Mouse (Mus musculus) regulatory T cell (primary cell): ENCODE measurements around the gene Gorab.

Experiments
- in situ Hi-C: fragments of 300-600 bp; cut with MboI, MseI; formaldehyde crosslinking; loops from one replicate; pipeline ENCODE4 v1.15.1; 2025; ENCODE audit warnings: high pct_unique_total_duplicates

The Gorab gene

GRCm38 (mm10) chr1:163403498-163404126 lies at the start of gene Gorab:
Gene Gorab, minus strand, starts transcription at chr1:163403669.
- in situ Hi-C loops: no loop called here

- in situ Hi-C loops: no loop called here
Observed at GRCm38 (mm10) chr1:163443832-163444231, 40.4 kb upstream of the Gorab start.

- in situ Hi-C loops: no loop called here
Observed at GRCm38 (mm10) chr1:163439002-163439401, 35.5 kb upstream of the Gorab start.

- in situ Hi-C loops: loop anchor here (5.0 kb wide), 1 partner anchor 91 kb away; no protein-coding TSS in a partner anchor
Observed at GRCm38 (mm10) chr1:163423467-163424014, 20.1 kb upstream of the Gorab start.

GRCm38 (mm10) chr1:163417191-163417590 lies 13.7 kb upstream of the Gorab start:
- in situ Hi-C loops: no loop called here

GRCm38 (mm10) chr1:163414200-163414599 lies 10.7 kb upstream of the Gorab start:
- in situ Hi-C loops: no loop called here

GRCm38 (mm10) chr1:163406203-163406602 lies 2.7 kb upstream of the Gorab start:
- in situ Hi-C loops: no loop called here

- in situ Hi-C loops: no loop called here
Observed at GRCm38 (mm10) chr1:163391321-163391720, 12.1 kb downstream of the Gorab start.

GRCm38 (mm10) chr1:163390044-163390443 lies 13.4 kb downstream of the Gorab start:
- in situ Hi-C loops: no loop called here

GRCm38 (mm10) chr1:163386196-163386595 lies 17.3 kb downstream of the Gorab start:
- in situ Hi-C loops: no loop called here

GRCm38 (mm10) chr1:163383442-163384027 lies 19.9 kb downstream of the Gorab start:
- in situ Hi-C loops: loop anchor here (5.0 kb wide), 1 partner anchor 689 kb away; no protein-coding TSS in a partner anchor

- in situ Hi-C loops: loop anchor here (5.0 kb wide), 1 partner anchor 690 kb away; no protein-coding TSS in a partner anchor
Observed at GRCm38 (mm10) chr1:163382048-163382719, 21.3 kb downstream of the Gorab start.

GRCm38 (mm10) chr1:163380591-163380990 lies 22.9 kb downstream of the Gorab start:
- in situ Hi-C loops: loop anchor here (5.0 kb wide), 1 partner anchor 692 kb away; no protein-coding TSS in a partner anchor

GRCm38 (mm10) chr1:163380072-163380471 lies 23.4 kb downstream of the Gorab start:
- in situ Hi-C loops: loop anchor here (5.0 kb wide), 1 partner anchor 692 kb away; no protein-coding TSS in a partner anchor

GRCm38 (mm10) chr1:163377924-163378323 lies 25.5 kb downstream of the Gorab start:
- in situ Hi-C loops: no loop called here

- in situ Hi-C loops: no loop called here
Observed at GRCm38 (mm10) chr1:163376818-163377581, 26.5 kb downstream of the Gorab start.

GRCm38 (mm10) chr1:163374455-163374854 lies 29.0 kb downstream of the Gorab start:
- in situ Hi-C loops: no loop called here

- in situ Hi-C loops: no loop called here
Observed at GRCm38 (mm10) chr1:163362202-163362601, 41.3 kb downstream of the Gorab start.

GRCm38 (mm10) chr1:163361376-163361775 lies 42.1 kb downstream of the Gorab start:
- in situ Hi-C loops: no loop called here

- in situ Hi-C loops: no loop called here
Observed at GRCm38 (mm10) chr1:163360796-163361195, 42.7 kb downstream of the Gorab start.

- in situ Hi-C loops: no loop called here
Observed at GRCm38 (mm10) chr1:163359521-163359920, 43.9 kb downstream of the Gorab start.
